Mouse (Mus musculus) fibroblast of lung, adult 2 months (primary cell): Measurements from ENCODE around the gene Gm4792.

Experiments
- DNase-seq: peaks from one replicate; pipeline ENCODE4 v3.0.0-alpha.2; 2011; ENCODE audit warnings: low read depth

Gm4792 gene

DNA sequence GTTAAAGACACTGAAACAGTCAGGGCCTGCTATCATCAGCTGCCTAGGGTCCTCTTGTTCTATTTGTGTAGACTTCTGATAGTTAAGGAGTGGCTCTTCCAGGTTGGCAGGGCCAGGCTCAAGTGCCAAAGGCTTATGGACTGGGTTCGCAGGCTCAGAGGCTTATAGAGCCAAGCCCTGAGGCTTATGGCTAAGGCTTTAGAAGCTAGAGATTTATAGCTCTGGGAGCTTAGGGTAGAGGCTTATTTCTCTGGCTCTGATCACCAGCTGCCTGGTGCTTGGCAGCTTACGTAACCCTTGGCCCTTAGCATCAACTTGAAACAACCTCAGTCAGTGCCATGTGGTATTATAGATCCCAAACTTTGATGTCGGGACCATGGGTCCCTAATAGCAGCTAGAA lies at the start of gene Gm4792:
Gene Gm4792, minus strand, starts transcription at position 233 of the 400 bp plus-strand sequence.
- DNase-seq, result no peak

DNA sequence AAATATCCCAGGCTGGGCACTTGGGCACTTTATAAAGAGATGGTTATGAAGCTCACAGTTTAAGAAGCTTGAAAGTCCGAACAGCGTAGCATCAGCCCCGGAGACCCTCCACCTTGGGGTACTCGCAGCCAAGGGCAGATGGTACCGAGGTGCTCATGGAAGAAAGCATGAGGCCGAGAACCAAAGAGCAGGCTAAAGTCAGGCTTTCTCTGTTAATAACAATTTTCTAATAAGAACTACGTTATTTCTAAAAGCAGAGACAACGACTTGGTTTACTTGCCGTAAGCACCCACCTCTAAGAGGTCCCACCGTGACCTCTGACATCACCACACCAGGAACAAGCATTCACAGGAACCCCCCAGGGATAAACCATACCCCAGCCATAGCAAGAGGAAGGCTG lies 49.5 kb upstream of the Gm4792 start:
- no peak for DNase-seq

DNA sequence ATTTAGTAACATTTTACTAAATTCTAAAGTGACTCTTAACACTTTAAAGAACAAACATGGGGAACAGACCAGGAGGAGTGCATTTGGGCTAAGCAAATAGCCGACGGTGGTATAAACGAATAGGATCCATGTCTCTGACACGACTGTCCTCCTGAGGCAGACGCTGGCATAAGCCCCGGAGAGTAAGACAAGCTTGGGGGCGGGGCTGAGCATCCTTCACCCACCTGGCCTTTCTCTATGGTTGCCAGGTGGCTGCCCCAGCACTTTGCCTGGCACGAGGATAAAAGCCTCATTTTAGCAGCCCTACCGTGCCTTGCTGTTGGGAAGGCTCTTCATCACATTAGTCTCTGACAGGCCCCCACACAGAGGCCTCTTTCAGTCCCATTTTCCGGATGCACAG lies 48.8 kb upstream of the Gm4792 start:
- DNase-seq, result no peak

DNA sequence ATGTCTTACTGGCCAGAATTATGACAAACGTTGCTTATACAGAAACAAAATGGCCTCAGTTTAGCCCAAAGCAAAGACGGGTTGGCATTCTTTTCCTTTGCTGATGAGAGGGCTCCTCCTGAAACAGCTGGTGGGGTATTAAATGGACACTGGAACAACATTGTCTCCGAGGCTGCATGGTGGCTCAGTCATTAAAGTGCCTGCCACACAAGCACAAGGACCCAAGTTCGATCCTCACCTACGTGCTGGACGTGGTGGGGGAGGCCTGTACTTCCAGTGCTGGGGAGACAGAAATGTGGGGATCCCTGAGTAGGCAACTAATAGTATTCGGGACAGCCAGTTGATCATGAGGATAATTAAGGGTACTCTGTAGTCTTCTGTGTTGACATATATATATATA lies 48.1 kb upstream of the Gm4792 start:
- DNase-seq, result no peak

DNA sequence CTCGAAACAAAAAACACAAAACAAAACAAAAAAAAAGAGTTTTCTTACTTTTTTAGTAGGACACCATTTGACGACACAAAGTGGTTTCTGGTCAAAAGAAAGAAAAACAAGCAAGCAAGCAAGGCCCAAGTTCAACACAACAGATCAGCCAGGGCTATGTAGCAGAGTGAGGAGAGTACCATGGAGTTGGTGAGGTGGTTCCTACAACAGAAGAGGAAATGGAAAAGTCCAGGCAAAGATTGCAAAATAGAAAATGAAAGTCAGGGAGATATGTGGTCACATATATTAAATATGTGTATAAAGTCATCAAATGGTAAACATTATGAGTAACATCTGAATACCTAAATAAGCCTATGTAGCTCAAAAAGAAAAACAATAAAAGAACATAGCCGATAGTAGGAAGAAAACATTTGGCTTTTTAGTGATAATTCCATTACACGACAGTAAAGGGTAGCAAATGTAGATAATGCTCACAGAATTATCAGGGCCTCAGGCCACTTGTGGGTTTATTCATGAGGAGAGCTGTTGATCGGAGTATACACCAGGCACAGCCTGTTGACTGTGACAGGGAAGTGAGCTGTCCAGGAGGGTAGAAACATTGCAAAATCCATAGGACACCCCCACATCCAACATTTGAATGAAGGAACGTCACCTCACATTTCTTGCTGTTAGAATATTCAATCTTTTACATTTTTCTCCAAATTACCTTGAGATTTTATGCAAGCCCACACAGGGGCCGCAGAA lies 47.2 kb upstream of the Gm4792 start:
- no peak for DNase-seq

DNA sequence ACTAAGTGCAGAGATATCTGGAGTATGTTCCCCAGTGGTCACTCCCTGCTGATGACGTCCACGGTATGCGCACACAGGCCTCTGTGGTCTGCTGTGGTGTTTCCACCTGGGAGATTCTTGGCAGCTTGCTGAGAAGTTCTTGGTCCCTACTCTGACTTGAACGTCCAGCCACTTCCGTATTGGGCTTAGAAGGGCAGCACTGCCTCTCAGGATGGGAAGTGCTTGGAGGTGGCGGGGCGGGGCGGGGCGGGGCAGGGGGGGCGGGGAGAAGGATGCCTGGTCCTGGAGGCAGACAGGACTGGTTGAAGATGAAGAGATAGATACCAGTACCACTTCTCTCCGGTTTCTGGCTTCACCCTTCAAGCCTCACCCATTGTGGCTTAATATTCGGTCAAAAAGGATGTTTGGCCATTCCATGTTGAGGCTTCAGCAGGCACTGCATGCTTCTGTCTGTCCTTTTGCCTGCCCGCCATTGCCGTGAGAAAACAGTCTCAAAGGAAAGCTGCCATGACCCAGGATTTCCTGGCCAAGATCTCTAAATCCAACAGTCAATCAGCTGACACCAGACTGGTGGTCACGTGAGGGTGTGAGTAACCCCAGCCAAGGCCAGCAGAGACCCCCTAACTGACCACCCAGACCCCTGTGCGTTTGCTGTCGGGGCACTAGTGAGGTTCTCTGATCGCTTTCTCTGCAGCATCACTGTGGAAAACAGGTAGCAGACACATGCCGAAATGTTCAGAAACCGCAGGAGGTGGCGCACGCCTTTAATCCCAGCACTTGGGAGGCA lies 46.3 kb upstream of the Gm4792 start:
- no peak for DNase-seq

DNA sequence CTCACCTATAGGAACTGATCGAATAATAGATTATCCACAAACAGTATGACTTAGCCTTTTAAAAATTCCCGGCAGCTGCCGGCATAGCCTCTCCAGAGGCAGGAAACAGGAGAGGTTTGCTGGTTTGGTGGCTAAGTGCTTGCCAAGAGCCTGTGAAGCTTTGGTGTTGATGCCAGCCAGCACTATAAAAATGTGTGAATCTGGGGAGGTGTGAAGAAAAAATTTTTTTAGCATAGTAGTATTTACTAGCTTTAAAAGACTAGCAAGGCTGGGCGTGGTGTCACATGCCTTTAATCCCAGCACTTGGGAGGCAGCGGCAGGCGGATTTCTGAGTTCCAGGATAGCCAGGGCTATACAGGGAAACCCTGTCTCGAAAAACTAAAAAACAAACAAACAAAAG lies 45.1 kb upstream of the Gm4792 start:
- no peak for DNase-seq

DNA sequence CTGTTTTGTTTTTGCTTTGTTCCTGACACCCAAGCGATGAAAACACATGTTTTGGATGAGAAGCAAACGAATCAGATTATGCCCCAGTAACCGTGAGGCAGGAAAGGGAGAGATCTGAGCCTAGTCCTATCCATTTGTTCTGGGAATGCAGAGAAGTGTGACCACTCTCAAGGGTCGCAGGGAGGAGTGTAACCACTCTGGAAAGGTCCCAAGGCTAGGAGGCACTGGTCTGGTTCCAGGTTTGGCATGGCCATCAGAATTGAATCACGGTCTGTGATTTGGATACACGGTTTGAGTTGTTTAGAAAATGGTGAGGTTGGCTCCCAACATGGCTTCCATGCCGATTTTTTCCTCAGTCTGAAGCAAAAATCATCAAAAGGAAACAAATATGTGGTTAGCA lies 43.8 kb upstream of the Gm4792 start:
- no peak for DNase-seq

DNA sequence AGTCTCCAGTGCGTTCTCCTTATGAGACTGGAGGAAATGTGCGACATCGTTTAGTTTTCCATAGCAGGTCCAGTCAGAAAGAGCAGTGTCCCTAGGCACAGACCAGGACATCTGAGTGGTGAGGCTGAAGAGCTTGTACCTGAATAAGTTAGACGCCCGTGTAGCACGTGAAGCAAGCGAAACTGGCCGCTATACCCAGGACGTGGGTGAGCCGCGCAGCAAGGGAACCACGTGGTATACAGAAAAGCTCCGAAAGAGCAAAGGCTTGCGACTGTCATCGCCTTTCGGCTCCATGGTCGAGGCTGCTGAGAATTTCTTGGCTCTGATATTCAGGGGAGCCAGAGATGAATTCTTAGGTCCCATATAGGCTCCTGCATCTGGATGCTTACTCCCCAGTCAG lies 43.0 kb upstream of the Gm4792 start:
- no peak for DNase-seq

DNA sequence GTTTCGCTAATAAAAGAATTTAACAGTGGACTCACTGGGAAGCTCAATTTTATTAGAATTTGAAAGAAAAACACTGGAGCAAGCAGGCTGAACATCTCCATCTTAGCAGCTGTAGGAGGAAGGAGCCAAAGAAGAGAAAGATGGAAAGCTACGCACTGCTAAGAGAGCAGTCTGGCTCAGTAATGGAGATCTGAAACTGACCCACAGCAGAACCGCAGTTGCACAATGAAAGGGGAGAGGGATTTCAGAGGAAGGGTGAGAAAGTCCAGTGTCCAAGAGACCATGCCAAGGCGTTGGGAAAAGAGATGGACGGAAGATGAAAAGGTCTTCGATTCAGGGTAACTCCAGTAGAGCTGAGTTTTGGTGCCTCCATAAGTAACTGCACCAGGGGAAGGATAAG lies 37.6 kb upstream of the Gm4792 start:
- DNase-seq, result no peak

DNA sequence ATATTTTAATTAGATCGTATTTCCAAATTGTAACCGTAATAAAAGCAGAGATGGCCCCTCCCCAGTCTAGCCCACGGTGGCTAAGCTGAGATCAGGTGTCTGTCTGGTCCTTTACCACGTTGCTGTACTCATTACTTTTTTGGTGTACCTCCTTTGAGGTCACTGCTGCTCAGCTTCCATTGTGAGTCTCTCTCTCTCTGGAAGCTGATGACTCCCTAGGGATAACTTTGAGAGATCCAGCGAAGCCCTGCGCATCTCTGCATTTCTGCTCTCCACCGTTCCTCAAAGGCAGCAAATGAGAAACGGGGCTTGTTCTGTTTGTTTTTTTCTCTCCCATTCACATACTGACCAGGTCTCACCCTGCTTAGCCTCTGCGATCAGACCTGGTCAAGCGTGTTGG lies 36.5 kb upstream of the Gm4792 start:
- DNase-seq, result no peak

DNA sequence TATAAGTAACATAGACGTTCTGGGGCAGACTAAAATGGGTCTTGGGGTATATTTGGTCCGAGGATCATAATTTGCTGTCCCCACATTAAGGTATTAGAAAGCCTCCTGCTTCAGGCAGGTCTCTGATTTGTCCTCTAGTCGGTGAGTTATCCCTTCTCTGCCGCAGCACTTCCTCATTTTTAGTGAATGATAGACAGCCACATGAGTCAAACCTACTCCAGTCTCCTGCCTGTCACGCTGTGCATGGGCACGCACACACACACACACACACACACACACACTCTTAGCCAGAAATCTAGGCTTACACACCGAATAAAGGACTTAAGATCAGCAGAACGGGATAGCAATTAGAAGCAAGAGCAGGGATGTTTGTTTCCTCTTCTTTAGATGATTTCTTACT lies 34.8 kb upstream of the Gm4792 start:
- DNase-seq, result no peak

DNA sequence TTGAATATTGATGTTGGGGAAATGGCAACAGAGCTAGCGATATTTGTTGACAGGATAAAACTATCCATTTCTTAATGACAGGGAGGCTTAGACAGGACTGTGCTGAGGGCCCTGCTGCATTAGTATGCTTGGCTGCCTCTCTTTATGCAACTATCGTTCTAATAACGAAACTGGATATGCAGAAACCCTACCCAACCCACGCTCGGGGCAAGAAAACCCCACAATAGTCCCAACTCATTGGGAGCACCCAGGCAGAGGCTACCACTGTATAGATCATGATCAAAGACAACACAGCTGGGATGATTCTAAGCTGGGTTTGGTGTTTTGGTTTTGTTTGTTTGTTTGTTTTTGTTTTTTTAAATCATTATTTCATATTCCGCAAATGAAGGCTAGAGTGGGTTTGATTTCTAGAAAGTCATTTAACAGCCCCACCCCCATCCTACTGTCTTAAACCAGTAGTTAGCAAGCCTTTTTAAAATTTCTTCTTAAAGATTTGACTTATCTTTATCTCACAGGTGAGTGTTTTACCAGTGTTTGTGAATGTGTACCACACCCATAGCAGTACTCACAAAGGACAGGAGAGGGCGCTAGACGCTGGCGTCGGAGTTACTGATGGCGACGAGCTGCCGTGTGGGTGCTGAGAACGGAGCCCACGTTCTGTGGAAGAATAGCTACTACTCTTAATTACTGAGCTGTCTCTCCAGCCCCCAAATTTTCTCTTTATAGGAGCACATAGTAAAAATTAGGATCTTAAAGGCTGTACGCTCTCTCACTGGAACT lies 34.0 kb upstream of the Gm4792 start:
- DNase-seq, result no peak

DNA sequence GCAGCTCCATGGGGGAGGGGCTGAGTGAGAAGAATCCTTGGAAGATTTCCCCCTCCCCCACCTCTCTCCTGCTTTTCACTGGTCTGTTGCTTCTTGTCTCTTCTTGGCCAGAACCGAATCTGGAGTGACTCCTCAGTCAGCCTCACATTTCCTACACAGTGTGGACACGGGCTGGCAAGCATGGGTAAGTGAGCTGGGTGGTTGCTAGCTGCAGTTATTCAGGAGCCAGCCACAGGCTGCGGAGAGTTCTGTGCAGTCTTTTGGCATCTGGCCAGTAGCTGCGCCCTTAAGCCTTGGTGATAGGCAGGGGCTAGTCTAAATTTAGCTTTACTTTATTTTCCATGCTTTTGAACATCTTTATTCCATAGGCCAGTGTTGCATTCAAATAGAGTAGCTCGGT lies 31.5 kb upstream of the Gm4792 start:
- DNase-seq, result no peak

DNA sequence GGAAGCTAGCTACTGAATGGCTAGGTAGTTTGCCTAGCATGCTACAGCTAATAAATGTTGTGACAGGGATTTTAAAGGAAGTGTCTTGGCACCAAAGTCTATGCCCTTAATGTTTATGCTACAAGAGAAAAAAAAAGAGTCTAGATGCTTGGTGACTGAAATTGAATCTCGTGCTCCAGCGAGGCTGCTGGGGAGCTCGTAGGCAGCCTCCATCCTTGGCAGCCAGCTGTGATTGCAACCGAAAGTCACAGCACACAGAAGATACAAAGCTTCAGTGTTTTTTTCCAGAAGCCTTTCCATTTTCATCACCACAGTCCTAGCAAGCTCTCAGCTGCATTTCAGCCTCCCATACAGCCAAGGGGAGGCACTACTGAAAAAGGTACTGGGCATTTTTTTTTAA lies 20.1 kb upstream of the Gm4792 start:
- no peak for DNase-seq

DNA sequence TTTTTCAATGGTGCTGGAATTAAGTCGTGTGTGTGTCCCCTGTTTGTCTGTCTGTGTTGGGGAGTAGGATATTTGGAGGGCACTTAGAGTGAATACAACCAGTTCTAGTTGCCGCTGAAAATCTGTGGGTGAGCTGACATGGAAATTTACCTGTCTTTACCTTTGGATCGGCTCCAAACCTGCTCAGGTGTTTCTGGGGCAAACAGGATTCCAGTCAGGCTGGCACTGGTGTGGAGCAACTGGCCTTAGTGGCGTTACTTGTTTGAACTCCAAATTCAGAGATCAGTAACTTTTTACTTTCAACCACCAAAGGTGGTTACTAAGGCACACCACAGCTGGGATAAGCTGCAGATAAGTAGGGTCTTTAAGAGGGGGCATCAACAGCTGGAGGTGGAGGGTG lies 14.6 kb upstream of the Gm4792 start:
- DNase-seq, result no peak

DNA sequence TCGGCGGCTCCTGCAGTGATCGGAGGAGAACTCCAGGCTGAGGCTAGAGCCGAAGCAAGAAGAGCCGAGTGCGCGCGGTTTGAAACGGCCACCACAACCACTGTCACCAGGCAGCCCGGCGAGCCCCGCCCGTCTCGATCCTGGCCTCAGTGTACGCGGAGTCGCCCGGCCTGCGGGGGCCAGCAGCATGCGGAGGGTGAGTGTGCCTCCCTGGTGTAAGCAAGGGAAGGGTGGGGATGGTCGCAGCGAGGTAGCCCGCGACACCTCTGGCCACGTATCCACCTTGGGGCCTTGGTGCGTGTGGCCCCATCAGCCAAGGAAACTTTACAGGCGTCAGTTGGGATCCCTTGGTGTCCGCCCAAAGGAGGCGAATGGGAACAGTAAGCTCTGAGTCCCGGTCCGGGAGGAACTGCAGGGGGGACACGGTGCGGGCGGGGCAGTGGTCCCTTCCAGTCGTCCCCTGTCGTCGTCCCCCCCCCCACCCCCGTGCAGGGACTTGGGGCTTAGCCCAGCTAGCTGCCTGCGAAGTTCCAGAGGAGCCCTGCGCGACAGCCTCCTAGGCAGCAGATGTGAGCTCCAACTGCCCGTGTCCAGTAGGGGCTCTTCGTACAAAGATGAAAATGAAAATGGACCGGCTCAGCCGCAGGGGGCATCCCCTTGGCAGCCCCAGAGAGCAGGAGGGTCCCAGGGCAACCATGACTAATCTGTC lies 13.7 kb upstream of the Gm4792 start:
- no peak for DNase-seq

DNA sequence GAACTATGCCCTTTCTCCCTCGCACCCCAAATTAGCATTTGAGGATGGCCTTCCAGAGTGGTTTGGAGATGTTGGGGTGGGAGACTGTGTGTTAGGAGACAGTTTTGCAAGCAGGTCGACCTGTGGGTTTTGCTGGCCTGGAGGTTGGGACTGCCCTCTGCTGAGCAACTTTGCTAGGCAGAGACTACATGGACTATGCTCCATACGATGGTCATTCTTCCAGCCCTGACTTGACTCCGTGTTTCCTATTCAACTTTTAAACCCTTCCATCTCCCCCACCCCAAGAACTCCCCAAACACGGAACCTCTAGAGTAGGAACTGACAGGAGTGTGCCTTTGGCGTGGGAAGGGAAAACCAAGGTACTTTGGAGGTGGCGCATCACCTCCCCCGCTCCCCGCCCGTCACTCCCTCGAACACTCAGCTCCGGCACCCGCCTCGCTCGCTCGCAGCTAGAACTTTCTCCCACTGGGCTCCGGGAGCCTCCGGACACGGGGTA lies 13.1 kb upstream of the Gm4792 start, which contains the start of gene Tmcc3:
Gene Tmcc3, plus strand, starts transcription at position 439 of the 496 bp plus-strand sequence.
- DNase-seq, result no peak

DNA sequence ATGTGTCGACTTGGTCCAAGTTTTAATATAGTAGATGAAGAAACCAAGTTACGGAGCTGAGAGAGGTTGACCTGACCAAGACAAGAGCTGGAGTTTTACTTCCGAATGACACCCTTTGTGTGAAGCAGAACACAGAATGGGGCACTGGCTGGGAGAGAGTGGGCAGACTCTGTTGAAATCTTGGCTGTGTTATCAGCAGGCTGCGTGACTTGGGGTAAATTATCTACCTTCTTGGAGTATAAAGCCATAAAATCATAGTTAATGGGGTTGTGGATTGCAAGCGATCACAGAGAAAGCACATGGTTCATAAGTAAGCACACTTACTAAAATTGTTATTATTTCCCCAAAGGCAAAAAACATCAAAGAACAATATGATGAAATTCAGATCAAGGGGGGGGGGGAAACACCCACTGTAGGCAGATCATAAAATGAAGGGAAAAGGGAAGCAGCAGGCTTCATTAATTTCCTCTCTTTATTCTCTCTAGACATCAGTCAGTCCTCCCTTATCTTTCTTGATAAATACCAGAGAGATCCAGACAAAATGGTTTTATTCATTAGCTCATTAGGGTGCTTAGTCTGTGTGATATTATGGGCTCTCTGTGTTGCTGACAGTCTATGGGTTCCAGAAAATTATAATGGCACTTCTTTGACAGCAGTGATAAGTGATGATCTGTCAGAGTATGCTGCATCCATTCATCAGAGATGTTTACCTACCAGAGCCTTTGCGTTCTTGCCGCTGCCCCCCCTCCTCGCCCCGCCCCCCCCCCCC lies 12.2 kb upstream of the Gm4792 start:
- no peak for DNase-seq

DNA sequence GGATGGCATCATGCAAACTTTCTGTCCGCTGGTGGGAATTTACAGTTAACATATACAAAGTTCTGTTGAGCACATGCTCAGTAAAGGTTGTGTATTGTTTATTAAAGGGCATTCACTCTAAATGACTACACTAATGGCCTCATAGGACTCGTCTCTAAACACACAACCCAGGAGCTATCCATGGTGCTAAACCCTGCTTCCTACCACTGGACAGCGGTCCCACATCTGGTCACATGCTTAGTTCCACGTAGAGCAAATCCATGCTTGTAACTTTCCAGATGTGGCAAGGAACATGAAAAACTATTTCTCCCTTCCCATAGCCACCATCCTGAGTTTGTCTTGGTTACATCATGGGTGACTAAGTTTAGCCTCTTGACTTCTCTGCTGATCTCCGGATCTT lies 7.0 kb upstream of the Gm4792 start:
- DNase-seq, result no peak

DNA sequence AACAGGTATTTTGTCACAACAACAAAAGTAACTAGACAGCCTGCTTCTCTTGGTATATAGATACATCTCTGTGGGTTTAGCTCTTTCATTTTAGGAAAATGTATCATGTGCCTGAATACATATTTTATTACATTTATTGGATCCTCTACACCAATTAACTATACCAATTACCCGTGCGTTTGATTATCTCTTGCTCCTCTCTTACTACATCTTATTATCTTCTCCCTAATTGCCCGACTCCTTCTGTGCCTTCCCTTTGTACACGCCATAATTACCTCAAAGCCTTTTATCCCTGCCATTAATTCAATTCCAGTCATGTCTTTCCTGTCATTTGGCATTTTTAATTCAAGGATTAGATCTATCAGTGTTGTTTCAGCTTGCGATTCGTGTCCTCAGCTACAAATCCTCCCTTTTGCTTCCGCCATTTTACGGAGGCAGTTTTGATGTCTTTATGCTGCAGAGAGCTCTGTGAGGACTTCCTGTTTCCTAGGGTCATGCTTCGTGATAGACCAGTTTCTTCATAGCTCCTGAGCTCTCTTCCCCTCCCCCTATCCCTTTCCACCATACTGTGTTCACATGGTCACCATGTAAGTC lies 5.7 kb upstream of the Gm4792 start:
- no peak for DNase-seq
